Mouse (Mus musculus) E14TG2a.4 (cell line): ENCODE results near the gene Otor.

Experiments
- H3K27me3 ChIP-seq: 2 replicates; pipeline ENCODE4 v1.6.1; 2014; ENCODE audit warnings: low read length, control low read depth; ENCODE audit not compliant: insufficient read depth
- H3K36me3 ChIP-seq: 2 replicates; pipeline ENCODE4 v1.6.1; 2014; ENCODE audit warnings: low read length, control low read depth; ENCODE audit not compliant: insufficient read depth
- H3K4me1 ChIP-seq: replicated peaks from 2 replicates; pipeline ENCODE4 v1.6.1; 2014; ENCODE audit warnings: low read depth, low read length, control low read depth
- H3K4me3 ChIP-seq: replicated peaks from 2 replicates; pipeline ENCODE4 v1.5.1; 2014; ENCODE audit warnings: mild to moderate bottlenecking, low read length
- H3K9me3 ChIP-seq: 2 replicates; pipeline ENCODE4 v1.6.1; 2014; ENCODE audit warnings: low read length, control low read depth
- CTCF ChIP-seq: conservative IDR thresholded peaks from 2 replicates; pipeline ENCODE4 v1.5.1; 2014; ENCODE audit warnings: low read length
- NANOG ChIP-seq: IDR thresholded peaks from 2 replicates; pipeline ENCODE4 v1.6.1; 2014; ENCODE audit warnings: borderline replicate concordance, low read length, mixed read lengths
- POU5F1 ChIP-seq: IDR thresholded peaks from 2 replicates; pipeline ENCODE4 v1.6.1; 2014; ENCODE audit warnings: low read length, borderline replicate concordance

The Otor gene

DNA sequence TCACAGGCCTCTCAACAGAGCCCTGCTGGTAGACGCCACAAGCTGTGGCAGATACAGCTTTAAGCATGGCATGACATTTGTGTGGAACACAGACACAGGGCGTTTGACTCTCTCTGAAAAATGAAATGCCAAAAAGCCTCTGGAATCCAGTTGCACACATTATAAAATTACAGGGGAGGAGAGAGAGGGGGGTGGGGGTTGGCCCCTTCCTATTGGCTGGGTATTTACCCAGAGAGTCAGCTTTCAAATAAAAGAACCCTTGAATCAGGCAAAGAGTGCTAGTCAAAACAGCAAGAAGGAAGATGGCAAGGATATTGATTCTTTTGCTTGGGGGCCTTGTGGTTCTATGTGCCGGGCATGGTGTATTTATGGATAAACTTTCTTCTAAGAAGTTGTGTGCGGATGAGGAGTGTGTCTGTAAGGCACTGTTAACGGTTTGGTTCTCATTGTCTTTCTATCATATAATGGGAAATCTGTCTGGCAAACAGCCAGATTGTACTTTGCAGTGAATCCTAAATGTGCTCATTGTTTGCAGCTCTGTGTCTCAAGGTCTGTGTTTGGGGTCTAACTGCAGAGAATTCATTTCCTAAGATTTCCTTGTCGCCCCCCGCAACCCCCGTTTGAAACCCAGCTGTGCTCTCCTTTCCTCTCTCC is at the start of gene Otor:
TSS of gene Otor (plus strand) at position 276 of the 654 bp plus-strand sequence.
- no peaks in the 10 kb centered on the region for H3K9me3 ChIP-seq
- no peak for TF ChIP-seq CTCF
- no peak for TF ChIP-seq NANOG
- no peak for TF ChIP-seq POU5F1
- H3K4me3 ChIP-seq = no peak within 1 kb of the TSS
- H3K4me1 ChIP-seq = no peaks in the 10 kb centered on the region
- no peaks in the 10 kb centered on the region for H3K27me3 ChIP-seq
- H3K36me3 ChIP-seq = no peaks in the 10 kb centered on the region

DNA sequence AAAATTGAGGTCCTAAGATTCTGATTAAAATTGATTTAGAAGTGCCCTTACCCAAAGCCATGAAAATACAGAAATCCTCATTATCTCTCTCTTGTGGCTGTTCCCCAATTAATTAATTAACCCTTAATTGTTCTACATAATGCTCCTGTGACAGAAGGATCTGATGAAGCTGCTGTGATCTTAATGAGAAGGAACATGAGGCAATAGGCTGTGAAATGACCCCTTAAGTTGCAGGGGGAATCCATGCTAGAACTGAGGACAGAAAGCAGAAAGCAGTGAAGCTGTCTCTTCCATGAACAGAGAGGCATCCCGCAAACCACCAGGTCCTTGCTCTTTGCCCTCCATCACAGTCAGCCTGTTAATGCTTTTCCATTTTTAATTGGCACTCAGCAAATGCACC is 47.0 kb upstream of the Otor start:
- Histone ChIP-seq H3K9me3 (no peaks in the 10 kb centered on the region), H3K4me1 (no peaks in the 10 kb centered on the region), H3K27me3 (no peaks in the 10 kb centered on the region; the same call in 1 of the 2 replicates), H3K36me3 (no peaks in the 10 kb centered on the region), H3K4me3 (no peak overlapping the region)
- no peak for TF ChIP-seq CTCF
- no peak for TF ChIP-seq POU5F1
- no peak for TF ChIP-seq NANOG

DNA sequence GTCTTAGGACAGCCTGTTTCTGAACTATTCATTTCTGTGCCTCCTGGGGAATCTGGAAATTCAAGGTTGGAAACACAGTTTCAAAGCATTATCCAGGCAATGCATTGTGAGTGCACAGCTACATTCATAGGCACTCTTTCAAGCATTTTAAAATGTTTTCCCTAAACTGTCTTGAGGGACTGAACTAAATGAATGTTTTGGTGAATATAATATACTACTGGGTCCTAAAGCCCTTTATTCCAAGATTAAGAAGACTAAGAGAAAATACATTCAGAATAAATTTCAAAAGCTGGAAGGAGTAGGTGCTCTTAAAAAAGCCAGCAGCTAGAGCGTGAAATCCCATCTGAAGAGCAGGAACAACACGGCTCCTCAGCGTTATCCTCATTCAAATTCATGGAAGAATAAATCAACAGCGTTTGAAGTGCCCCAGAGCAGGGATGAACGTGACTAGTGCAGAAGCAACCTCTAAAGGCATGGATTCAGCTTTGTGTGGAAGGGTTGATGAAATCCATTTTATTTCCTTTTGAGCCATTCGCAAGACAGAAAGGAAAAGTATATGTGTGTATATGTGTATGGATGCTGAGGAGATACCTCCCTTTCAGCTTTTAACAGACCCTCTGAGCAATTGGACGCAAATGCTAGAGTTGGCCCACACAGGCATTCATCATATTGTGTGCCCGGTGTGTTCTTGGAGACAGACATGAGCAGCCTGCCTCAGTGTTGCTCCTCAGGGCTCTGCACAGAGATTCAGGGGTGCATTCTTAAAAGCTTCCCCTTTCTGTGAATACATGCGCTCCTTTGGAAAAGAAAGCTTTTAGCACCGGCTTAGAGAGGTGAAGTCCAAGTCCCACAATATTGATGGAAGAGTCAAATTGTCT is 45.7 kb upstream of the Otor start:
- TF ChIP-seq CTCF (no peak), POU5F1 (no peak), NANOG (no peak)
- no peaks in the 10 kb centered on the region for H3K36me3 ChIP-seq
- H3K9me3 ChIP-seq = no peaks in the 10 kb centered on the region
- no peaks in the 10 kb centered on the region for H3K4me1 ChIP-seq
- H3K4me3 ChIP-seq = no peak overlapping the region
- no peaks in the 10 kb centered on the region; the same call in 1 of the 2 replicates for H3K27me3 ChIP-seq

GRCm38 (mm10) chr2:143034350-143035085 is 43.8 kb upstream of the Otor start:
- Histone ChIP-seq H3K4me1 (no peaks in the 10 kb centered on the region), H3K9me3 (no peaks in the 10 kb centered on the region), H3K36me3 (no peaks in the 10 kb centered on the region), H3K27me3 (no peaks in the 10 kb centered on the region; the same call in 1 of the 2 replicates), H3K4me3 (no peak overlapping the region)
- no peak for TF ChIP-seq NANOG

DNA sequence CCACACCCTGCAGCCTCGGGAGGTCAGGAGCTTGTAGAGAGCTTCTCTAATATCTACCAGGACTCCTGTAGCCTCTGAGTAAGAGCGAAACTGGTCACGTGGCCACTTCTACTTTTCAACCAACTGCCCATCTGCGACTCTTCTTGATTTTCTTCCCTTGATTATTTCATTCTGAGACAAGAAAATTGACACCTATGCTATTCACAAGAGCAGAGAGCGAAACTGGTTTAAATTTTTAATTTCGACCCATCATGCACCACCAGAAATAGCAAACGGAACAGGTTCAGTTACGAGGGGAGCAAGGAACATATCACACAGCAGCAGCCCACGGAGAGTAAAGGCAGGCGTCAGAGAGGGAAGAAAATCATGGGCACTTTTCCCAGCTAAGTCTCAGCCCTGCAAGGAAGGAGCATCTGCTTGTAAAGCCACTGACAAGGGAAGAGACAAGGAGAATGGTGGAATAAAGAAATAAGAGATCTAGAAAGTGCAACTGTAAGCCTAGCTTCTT is 43.1 kb upstream of the Otor start:
- TF ChIP-seq POU5F1 (no peak), CTCF (no peak), NANOG (no peak)
- H3K4me3 ChIP-seq = no peak overlapping the region
- H3K4me1 ChIP-seq = no peaks in the 10 kb centered on the region
- H3K27me3 ChIP-seq = no peaks in the 10 kb centered on the region; the same call in 1 of the 2 replicates
- no peaks in the 10 kb centered on the region for H3K36me3 ChIP-seq
- H3K9me3 ChIP-seq = no peaks in the 10 kb centered on the region

DNA sequence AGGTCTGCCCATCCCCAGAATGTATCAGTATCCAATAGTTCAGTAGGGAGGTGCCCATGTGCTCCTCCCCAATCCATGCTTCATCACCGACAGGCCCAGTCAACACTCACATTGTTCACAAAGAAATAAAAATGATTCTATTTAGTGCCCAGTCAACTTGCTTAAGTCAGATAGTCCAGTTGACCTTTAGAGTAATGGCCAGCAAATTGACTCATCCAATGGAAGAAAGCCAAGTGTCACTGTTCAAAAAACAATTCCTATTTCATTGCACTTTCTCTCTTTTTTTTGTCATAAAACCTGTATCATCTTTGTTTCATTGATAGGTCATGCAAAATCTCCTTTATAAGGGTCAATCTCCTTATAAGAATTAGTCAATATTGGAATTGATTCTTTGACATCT is 36.7 kb upstream of the Otor start:
- H3K9me3 ChIP-seq = no peaks in the 10 kb centered on the region
- TF ChIP-seq CTCF (no peak), POU5F1 (no peak), NANOG (no peak)
- H3K36me3 ChIP-seq = no peaks in the 10 kb centered on the region
- no peaks in the 10 kb centered on the region for H3K27me3 ChIP-seq
- H3K4me1 ChIP-seq = no peaks in the 10 kb centered on the region
- H3K4me3 ChIP-seq = no peak overlapping the region

- H3K4me1 ChIP-seq = no peaks in the 10 kb centered on the region
- H3K4me3 ChIP-seq = no peak overlapping the region
- peaks cover 2% of the 10 kb centered on the region; the same call in 1 of the 2 replicates for H3K27me3 ChIP-seq
- H3K9me3 ChIP-seq = no peaks in the 10 kb centered on the region
- TF ChIP-seq CTCF (no peak), POU5F1 (no peak), NANOG (no peak)
- no peaks in the 10 kb centered on the region for H3K36me3 ChIP-seq
Observed at GRCm38 (mm10) chr2:143055251-143055650, 23.0 kb upstream of the Otor start.

- H3K36me3 ChIP-seq = no peaks in the 10 kb centered on the region
- no peak overlapping the region for H3K4me3 ChIP-seq
- TF ChIP-seq POU5F1 = no peak
- no peak for TF ChIP-seq NANOG
- no peak for TF ChIP-seq CTCF
- H3K9me3 ChIP-seq = no peaks in the 10 kb centered on the region
- peaks cover 2% of the 10 kb centered on the region; the same call in 1 of the 2 replicates for H3K27me3 ChIP-seq
- H3K4me1 ChIP-seq = no peaks in the 10 kb centered on the region
Observed at GRCm38 (mm10) chr2:143056736-143057135, 21.5 kb upstream of the Otor start.
